Mouse (Mus musculus) T-helper 17 cell (primary cell): Measurements from ENCODE around the gene Uggt1.

Source experiments
- in situ Hi-C, 2 experiments: fragments of 300-600 bp; cut with MboI, MseI; formaldehyde crosslinking; loops; 1 replicate in 1 of 2; 2 replicates in 1 of 2; pipeline ENCODE4 v1.15.1; 2025; ENCODE audit warnings: high pct_unique_total_duplicates in 2 of 2

The Uggt1 gene

GRCm38 (mm10) chr1:36244058-36244827, at the start of gene Uggt1:
Uggt1 (minus strand) TSS chr1:36244720.
- in situ Hi-C loops: no loop called here

GRCm38 (mm10) chr1:36293470-36293869, 49.0 kb upstream of the Uggt1 start:
- in situ Hi-C loops: loop anchor here in 1 of 2 experiments (25.0 kb wide), 1 partner anchor 1456 kb away; the partner anchor contains the start of genes Fam168b and Plekhb2

GRCm38 (mm10) chr1:36281849-36282248, 37.3 kb upstream of the Uggt1 start:
- in situ Hi-C loops: loop anchor here (5.0 to 25.0 kb wide), 3 partner anchors 55 to 1445 kb away; partner anchors contain the start of genes Fam168b (in 1 of the 2) and Plekhb2 (in 1 of the 2)

- in situ Hi-C loops: loop anchor here (5.0 to 25.0 kb wide), 3 partner anchors 54 to 1444 kb away; partner anchors contain the start of genes Fam168b (in 1 of the 2) and Plekhb2 (in 1 of the 2)
These were observed 36.4 kb upstream of the Uggt1 start for GRCm38 (mm10) chr1:36280938-36281337.

GRCm38 (mm10) chr1:36279202-36279601, 34.7 kb upstream of the Uggt1 start:
- in situ Hi-C loops: loop anchor here in 1 of 2 experiments (5.0 to 25.0 kb wide), 2 partner anchors 212 to 1442 kb away; partner anchors contain the start of genes Fam168b, Hs6st1 and Plekhb2

GRCm38 (mm10) chr1:36277267-36278060, 32.9 kb upstream of the Uggt1 start:
- in situ Hi-C loops: loop anchor here in 1 of 2 experiments (5.0 to 25.0 kb wide), 2 partner anchors 210 to 1440 kb away; partner anchors contain the start of genes Fam168b, Hs6st1 and Plekhb2

- in situ Hi-C loops: loop anchor here in 1 of 2 experiments (5.0 to 25.0 kb wide), 2 partner anchors 209 to 1439 kb away; partner anchors contain the start of genes Fam168b, Hs6st1 and Plekhb2
These were observed 31.3 kb upstream of the Uggt1 start for GRCm38 (mm10) chr1:36275635-36276389.

- in situ Hi-C loops: no loop called here
These were observed 29.9 kb upstream of the Uggt1 start, which contains the start of gene Neurl3 for GRCm38 (mm10) chr1:36274455-36274854. Neurl3 (minus strand) TSS chr1:36274679.

GRCm38 (mm10) chr1:36273288-36273687, 28.8 kb upstream of the Uggt1 start:
- in situ Hi-C loops: no loop called here

GRCm38 (mm10) chr1:36272546-36272945, 28.0 kb upstream of the Uggt1 start:
- in situ Hi-C loops: no loop called here

- in situ Hi-C loops: no loop called here
These were observed 27.2 kb upstream of the Uggt1 start for GRCm38 (mm10) chr1:36271516-36272230.

GRCm38 (mm10) chr1:36270666-36271065, 26.1 kb upstream of the Uggt1 start:
- in situ Hi-C loops: no loop called here

GRCm38 (mm10) chr1:36269121-36269795, 24.7 kb upstream of the Uggt1 start:
- in situ Hi-C loops: no loop called here

- in situ Hi-C loops: no loop called here
These were observed 23.1 kb upstream of the Uggt1 start for GRCm38 (mm10) chr1:36267595-36267994.

GRCm38 (mm10) chr1:36266293-36266692, 21.8 kb upstream of the Uggt1 start:
- in situ Hi-C loops: no loop called here

GRCm38 (mm10) chr1:36263833-36264488, 19.4 kb upstream of the Uggt1 start:
- in situ Hi-C loops: no loop called here

- in situ Hi-C loops: no loop called here
These were observed 17.4 kb upstream of the Uggt1 start for GRCm38 (mm10) chr1:36261708-36262504.

- in situ Hi-C loops: no loop called here
These were observed 15.9 kb upstream of the Uggt1 start for GRCm38 (mm10) chr1:36260418-36260817.
